Mouse (Mus musculus) kidney, embryonic 14.5 days (tissue): ENCODE results near the gene 4632433K11Rik. TPM values are rescaled to one million over a fixed set of nuclear protein-coding genes. Genes with fewer than 3 reads are reported as not detected.

ENCODE experiments used
- ATAC-seq: fragments of 200-750 bp; cut with Nextera tagmentation; 2 replicates; pipeline ENCODE4 v1.8.0; 2017; ENCODE audit warnings: moderate number of reproducible peaks, mild to moderate bottlenecking, moderate TSS enrichment, moderate library complexity; ENCODE audit not compliant: low FRiP score, low TSS enrichment
- H3K27ac ChIP-seq: fragments of 300-500 bp; sonication (generic); 2 replicates; pipeline ENCODE4 v1.5.1; 2014; ENCODE audit warnings: low read depth, mild to moderate bottlenecking, low read length, moderate library complexity, mixed read lengths
- H3K27me3 ChIP-seq: fragments of 300-500 bp; sonication (generic); 2 replicates; pipeline ENCODE4 v1.6.1; 2014; ENCODE audit warnings: mild to moderate bottlenecking, low read length; ENCODE audit not compliant: control insufficient read depth, insufficient read depth
- H3K36me3 ChIP-seq: fragments of 300-500 bp; sonication (generic); 2 replicates; pipeline ENCODE4 v1.6.1; 2014; ENCODE audit warnings: low read length, mixed read lengths; ENCODE audit not compliant: control insufficient read depth, insufficient read depth
- H3K4me1 ChIP-seq: fragments of 300-500 bp; sonication (generic); 2 replicates; pipeline ENCODE4 v1.6.1; 2014; ENCODE audit warnings: low read length, mixed read lengths; ENCODE audit not compliant: control insufficient read depth, insufficient read depth
- H3K4me2 ChIP-seq: fragments of 300-500 bp; sonication (generic); replicated peaks from 2 replicates; pipeline ENCODE4 v1.6.1; 2014; ENCODE audit warnings: low read depth, mild to moderate bottlenecking, low read length
- H3K4me3 ChIP-seq: fragments of 300-500 bp; sonication (generic); 2 replicates; pipeline ENCODE4 v1.5.1; 2014; ENCODE audit warnings: mild to moderate bottlenecking, low read length
- H3K9ac ChIP-seq: fragments of 300-500 bp; sonication (generic); 2 replicates; pipeline ENCODE4 v1.6.1; 2014; ENCODE audit warnings: low read depth, mild to moderate bottlenecking, low read length, moderate library complexity
- H3K9me3 ChIP-seq: fragments of 300-500 bp; sonication (generic); 2 replicates; pipeline ENCODE4 v1.6.1; 2016; ENCODE audit warnings: low read length; ENCODE audit not compliant: control insufficient read depth
- WGBS: fragments of 180-500 bp; shearing (Covaris S2); extraction: QIAGEN DNeasy Blood & Tissue Kit; methylation state at CpG from one replicate; pipeline ENCODE4 v1.1.7; 2014; 5-methylcytosine and 5-hydroxymethylcytosine counted together
- polyA plus RNA-seq: library from polyadenylated mRNA; unstranded; fragments of >200 nt; fragmentation: Nextera tagmentation; extraction: Ambion mirVana; gene quantifications from 2 replicates; pipeline ENCODE4 v1.2.1, GENCODE M21; 2014

4632433K11Rik gene
- not detected in 2 replicates for polyA plus RNA-seq

DNA sequence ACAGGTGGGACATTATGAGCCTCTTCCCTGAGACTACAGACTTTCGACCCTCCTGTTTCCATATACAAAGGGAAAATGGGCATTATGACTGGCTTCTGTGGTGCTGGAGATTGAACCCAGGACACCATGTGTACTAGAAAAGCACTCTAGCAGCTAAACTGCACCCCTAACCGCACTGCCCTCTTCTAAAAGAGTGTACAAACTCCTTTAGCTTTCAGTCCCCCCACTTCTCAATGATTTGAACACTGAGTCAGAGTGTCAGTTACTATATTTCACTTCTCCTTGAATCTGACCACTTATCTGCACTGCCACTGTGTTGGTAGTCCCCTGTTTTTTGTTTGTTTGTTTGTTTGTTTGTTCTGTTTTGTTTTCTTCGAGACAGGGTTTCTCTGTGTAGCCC lies at the start of gene 4632433K11Rik:
Gene 4632433K11Rik (plus strand): TSS at position 301 of the 400 bp plus-strand sequence.
- Histone ChIP-seq H3K9ac (no peak within 1 kb of the TSS), H3K27ac (no peak within 1 kb of the TSS), H3K36me3 (peaks cover 71% of the 10 kb centered on the region), H3K4me3 (no peak within 1 kb of the TSS), H3K27me3 (no peaks in the 10 kb centered on the region), H3K9me3 (peaks cover 43% of the 10 kb centered on the region), H3K4me1 (no peaks in the 10 kb centered on the region), H3K4me2 (no peak within 1 kb of the TSS)
- 87% methylated on average over 3 of the region's 3 CpGs for WGBS
- ATAC-seq, result no peak

DNA sequence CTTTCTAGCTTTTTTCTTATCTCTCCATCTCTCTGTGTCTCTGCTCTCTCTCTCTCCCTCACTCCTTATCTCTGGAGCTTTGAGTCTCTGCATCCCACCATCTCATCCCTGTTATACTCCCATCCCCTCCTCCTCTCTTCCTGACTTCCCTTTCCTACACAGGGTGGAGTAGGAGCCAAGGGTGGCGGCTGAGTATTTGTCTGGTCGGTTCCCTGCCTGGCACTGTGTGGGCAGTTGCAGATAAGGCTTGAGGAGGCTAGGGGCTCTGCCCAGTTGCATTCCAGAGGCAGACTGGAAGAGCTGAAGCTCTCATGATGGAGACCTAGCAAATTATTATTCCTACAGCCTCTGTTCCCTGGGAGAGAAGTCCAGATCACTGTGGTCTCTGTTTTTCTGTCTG lies 45.7 kb upstream of the 4632433K11Rik start:
- ATAC-seq, result no peak
- 64% methylated on average over 2 of the region's 2 CpGs for WGBS
- H3K4me2 ChIP-seq, result no peak overlapping the region
- H3K4me3 ChIP-seq, result no peak overlapping the region
- peaks cover 11% of the 10 kb centered on the region for H3K36me3 ChIP-seq
- no peaks in the 10 kb centered on the region for H3K4me1 ChIP-seq
- no peaks in the 10 kb centered on the region for H3K27me3 ChIP-seq
- H3K9ac ChIP-seq, result no peak overlapping the region
- H3K9me3 ChIP-seq, result peaks cover 7% of the 10 kb centered on the region; the same call in 1 of the 2 replicates
- H3K27ac ChIP-seq, result no peak overlapping the region

DNA sequence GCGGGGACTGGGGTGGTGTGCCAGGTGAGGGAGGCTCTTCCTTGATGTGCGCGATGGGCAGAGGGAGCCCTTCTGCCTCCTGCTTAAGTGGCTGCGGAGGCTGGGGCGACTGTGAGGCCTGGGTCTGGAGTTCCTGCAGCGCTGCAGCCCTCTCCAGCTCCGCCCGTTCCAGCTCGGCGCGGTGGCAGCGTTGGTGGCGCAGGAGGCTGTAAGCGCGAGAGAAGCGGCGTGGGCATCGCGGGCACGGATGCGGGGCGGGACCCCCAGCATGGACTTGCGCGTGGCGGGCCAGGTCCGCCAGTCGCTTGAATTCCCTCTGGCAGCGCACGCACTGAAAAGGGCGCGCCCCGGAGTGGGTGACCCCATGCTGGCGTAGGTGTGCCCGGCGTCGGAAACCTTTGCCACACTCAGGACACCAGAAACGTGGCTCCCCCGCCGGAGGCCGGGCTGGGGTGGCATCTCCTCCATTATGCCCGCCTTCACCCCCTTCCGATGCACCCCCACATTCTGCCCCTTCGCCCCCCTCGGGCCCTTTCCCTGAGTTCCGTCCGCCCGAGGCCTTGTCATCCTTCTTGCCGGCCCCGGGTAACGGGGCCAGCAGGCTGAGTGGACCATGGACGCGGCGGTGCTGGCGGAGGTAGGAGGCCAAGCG lies 40.4 kb upstream of the 4632433K11Rik start:
- Histone ChIP-seq H3K9ac (peak overlapping the region; percentile 18; the same call in 1 of the 2 replicates), H3K27ac (no peak overlapping the region), H3K36me3 (peaks cover 19% of the 10 kb centered on the region), H3K9me3 (peaks cover 17% of the 10 kb centered on the region), H3K27me3 (peaks cover 8% of the 10 kb centered on the region; the same call in 1 of the 2 replicates), H3K4me3 (no peak overlapping the region), H3K4me1 (peaks cover 13% of the 10 kb centered on the region; the same call in 1 of the 2 replicates), H3K4me2 (no peak overlapping the region)
- WGBS, result 41% methylated on average over 53 of the region's 55 CpGs
- ATAC-seq, result no peak

DNA sequence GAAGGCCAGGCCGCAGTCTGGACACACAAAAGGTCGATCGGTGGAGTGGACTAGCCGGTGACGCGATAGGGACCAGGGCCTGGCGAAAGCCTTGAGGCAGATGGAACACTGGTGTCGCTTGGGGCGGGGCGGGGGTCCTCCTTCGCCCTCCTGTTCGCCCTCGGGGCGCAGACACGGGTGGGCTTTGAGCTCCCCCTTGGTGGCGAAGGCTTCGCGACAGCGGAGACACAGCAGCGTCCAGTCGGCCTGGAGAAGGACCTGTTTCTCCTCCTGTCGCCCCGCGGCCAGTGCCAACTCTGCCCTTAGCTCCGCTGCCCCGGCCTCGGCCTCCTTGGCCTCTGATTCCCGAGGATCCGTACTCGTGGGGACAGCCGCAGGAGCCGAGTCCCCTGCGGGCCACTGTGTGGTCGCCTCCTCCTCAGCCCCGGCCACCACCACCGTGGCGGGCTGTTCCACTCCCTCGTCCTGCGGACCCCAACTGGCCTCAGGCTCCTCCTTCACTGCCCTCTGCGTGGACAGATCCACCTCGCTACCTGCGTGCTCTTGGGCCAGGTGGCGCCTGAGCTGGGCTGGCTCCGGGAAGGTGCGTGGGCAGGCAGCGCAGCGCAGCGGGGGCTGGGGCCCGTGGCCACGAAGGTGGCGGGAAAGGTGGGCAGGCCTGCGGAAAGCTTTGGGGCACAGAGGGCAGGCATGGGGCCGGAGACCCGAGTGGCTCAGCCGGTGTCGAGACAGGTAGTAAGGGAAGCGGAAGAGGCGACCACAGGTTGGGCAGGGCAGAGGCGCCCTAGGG lies 39.7 kb upstream of the 4632433K11Rik start:
- Histone ChIP-seq H3K4me2 (peak overlapping the region; percentile 65; the same call in 1 of the 2 replicates), H3K27me3 (peaks cover 8% of the 10 kb centered on the region; the same call in 1 of the 2 replicates), H3K4me1 (peaks cover 13% of the 10 kb centered on the region; the same call in 1 of the 2 replicates), H3K4me3 (peak overlapping the region; percentile 9), H3K9me3 (peaks cover 17% of the 10 kb centered on the region), H3K27ac (no peak overlapping the region), H3K36me3 (peaks cover 19% of the 10 kb centered on the region), H3K9ac (peak overlapping the region; percentile 18; the same call in 1 of the 2 replicates)
- ATAC-seq, result no peak
- 52% methylated on average over 59 of the region's 59 CpGs for WGBS

DNA sequence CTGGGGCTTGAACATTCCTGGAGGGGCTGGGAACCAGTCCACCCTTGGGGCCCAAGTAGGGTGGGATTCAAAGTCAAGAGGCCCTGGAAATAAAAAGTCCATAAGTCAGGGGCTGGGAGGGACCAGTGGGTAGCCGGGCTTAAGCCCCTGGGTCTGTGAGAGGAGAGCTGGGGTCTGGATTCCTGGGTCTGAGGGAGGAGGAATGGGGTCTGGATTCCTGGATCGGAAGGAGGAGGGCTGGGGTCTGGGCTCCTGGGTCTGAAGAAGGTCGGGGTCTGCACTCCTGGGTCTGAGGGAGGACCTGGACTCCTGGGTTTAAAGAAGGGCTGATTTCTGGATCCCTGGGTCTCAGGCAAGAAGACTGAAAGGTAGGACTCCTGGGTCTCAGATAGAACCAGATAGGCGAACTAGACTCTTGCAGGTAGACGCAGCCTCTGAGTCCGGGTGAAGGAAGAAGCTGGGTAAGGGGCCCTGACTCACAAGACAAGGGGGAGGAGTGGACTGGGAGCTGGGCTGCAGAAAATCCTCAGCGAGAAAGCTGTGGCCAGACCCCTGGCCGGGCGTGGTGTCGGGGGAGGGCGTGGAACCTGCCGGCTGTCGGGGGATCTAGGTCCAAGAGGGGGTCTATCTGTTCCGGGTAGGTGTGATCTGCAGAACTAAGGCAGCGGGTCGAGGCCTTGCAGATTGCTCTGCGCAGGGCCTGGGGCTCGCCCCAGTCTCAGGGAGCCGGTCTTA lies 38.5 kb upstream of the 4632433K11Rik start:
- Histone ChIP-seq H3K27me3 (peaks cover 8% of the 10 kb centered on the region; the same call in 1 of the 2 replicates), H3K27ac (no peak overlapping the region), H3K4me3 (peak overlapping the region; percentile 76), H3K9me3 (peaks cover 17% of the 10 kb centered on the region), H3K4me1 (peaks cover 13% of the 10 kb centered on the region; the same call in 1 of the 2 replicates), H3K9ac (peak overlapping the region; percentile 87), H3K4me2 (peak overlapping the region; percentile 65), H3K36me3 (peaks cover 19% of the 10 kb centered on the region)
- WGBS, result 6% methylated on average over 19 of the region's 19 CpGs
- no peak for ATAC-seq

DNA sequence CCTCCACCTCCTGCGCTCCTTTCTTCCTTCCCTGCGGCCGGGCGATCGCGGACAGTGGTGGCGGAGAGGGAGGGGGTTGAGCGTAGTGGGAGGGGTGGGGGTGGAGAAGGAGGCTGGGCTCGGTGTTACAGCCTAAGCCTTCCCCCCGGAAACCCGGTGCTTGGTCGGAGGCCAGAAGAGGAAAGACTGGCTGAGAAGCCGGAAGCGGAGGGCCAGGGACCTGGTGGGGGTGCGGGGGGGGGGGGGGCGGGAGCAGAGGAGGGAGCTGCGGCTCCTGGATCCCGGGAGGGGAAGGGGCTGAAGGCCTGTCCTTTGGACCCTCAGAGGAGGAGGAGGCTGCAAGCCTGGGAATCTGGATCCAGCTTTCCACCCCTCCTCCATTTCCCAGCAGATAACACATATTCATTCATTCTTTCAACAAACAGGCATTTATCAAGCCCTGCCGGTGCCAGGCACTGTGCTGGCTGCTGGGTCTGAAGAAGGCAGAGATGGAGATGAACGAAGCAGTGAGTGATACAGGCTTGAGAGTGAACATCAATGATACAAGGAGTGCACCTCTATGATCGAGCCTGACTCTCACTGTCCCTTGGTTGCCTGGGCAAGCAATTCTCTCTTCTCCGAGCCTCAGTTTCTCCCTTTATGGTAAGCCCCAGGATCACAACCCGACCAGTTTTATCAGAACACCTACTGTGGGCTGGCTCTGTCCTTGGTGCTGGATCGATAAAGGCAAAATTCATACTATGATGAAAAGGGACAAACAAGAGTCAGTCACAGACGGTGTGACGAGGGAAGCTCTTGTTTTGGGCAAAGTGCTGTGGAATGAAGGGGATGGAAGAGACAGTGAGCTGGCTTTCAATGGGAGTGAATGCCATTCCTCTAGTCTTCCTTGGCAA lies 37.7 kb upstream of the 4632433K11Rik start, which contains the start of gene Zfp579:
Gene Zfp579 (minus strand): TSS at position 156 of the 893 bp plus-strand sequence.
- peaks cover 13% of the 10 kb centered on the region; the same call in 1 of the 2 replicates for H3K4me1 ChIP-seq
- H3K9ac ChIP-seq, result peak within 1 kb of the TSS; percentile 87
- H3K4me3 ChIP-seq, result peak within 1 kb of the TSS; percentile 76
- H3K9me3 ChIP-seq, result peaks cover 17% of the 10 kb centered on the region
- peak within 1 kb of the TSS; percentile 65 for H3K4me2 ChIP-seq
- H3K36me3 ChIP-seq, result peaks cover 19% of the 10 kb centered on the region
- WGBS, result 6% methylated on average over 18 of the region's 26 CpGs
- ATAC-seq, result peak; percentile 86
- H3K27ac ChIP-seq, result peak within 1 kb of the TSS; percentile 52; the same call in 1 of the 2 replicates
- H3K27me3 ChIP-seq, result peaks cover 8% of the 10 kb centered on the region; the same call in 1 of the 2 replicates

DNA sequence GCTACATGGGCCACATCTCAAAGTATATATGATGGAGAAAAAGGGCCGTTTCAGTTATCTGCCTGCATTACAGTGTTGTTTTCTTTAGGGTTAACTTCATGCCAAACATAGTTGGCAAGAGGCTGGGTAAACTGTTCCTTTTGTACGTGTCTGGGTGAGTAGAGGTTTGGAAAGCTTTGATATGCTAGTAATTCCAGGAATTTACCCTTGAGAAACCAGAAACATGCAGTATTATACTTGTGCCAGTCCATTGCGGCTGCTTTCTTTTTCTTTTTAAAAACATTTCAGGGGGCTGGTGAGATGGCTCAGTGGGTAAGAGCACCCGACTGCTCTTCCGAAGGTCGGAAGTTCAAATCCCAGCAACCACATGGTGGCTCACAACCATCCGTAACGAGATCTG lies 37.0 kb upstream of the 4632433K11Rik start:
- H3K9ac ChIP-seq, result 0 out of 2 replicates have a peak overlapping the region, but pooled peaks have one; percentile 87
- no peak for ATAC-seq
- no peak overlapping the region for H3K27ac ChIP-seq
- peak overlapping the region; percentile 76 for H3K4me3 ChIP-seq
- peaks cover 8% of the 10 kb centered on the region; the same call in 1 of the 2 replicates for H3K27me3 ChIP-seq
- peaks cover 19% of the 10 kb centered on the region for H3K36me3 ChIP-seq
- H3K4me2 ChIP-seq, result peak overlapping the region; percentile 65
- peaks cover 13% of the 10 kb centered on the region; the same call in 1 of the 2 replicates for H3K4me1 ChIP-seq
- H3K9me3 ChIP-seq, result peaks cover 17% of the 10 kb centered on the region
- 67% methylated on average over 6 of the region's 8 CpGs for WGBS

DNA sequence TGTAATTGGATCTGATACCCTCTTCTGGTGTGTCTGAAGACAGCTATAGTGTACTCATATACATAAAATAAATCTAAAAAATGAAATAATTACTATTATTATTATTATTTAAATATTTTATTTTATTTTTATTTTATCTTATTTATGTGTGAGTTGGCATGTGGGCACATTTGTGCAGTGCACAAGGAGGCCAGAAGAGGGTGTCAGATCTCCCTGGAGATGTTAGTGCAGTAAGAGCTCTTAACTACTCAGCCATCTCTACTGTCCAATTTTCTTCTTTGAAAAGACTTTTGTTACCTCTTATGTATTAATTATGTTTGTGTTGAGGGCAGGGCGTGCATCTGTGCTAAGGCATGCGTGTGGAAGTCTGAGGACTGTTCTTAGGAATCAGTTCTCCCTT lies 34.0 kb upstream of the 4632433K11Rik start:
- ATAC-seq, result no peak
- WGBS, result 66% methylated on average over 2 of the region's 2 CpGs
- H3K4me1 ChIP-seq, result peaks cover 6% of the 10 kb centered on the region; the same call in 1 of the 2 replicates
- no peak overlapping the region for H3K4me2 ChIP-seq
- no peaks in the 10 kb centered on the region for H3K36me3 ChIP-seq
- H3K9ac ChIP-seq, result no peak overlapping the region
- 0 out of 2 replicates have a peak, but pooled peaks cover 2% of the 10 kb centered on the region for H3K27me3 ChIP-seq
- H3K4me3 ChIP-seq, result no peak overlapping the region
- H3K27ac ChIP-seq, result no peak overlapping the region
- no peaks in the 10 kb centered on the region for H3K9me3 ChIP-seq
